Mouse (Mus musculus) neural tube, embryonic 13.5 days (tissue): ENCODE results near the gene Gimap9. TPM values are rescaled to one million over a fixed set of nuclear protein-coding genes. Genes with fewer than 3 reads are reported as not detected.

ENCODE experiments used
- ATAC-seq: fragments of 200-750 bp; cut with Nextera tagmentation; 2 replicates; pipeline ENCODE4 v1.8.0; 2017; ENCODE audit warnings: low read depth, mild to moderate bottlenecking, moderate TSS enrichment, moderate library complexity
- H3K27ac ChIP-seq: fragments of 300-500 bp; sonication (generic); replicated peaks from 2 replicates; pipeline ENCODE4 v1.5.1; 2015; ENCODE audit warnings: moderate library complexity, mild to moderate bottlenecking, inconsistent platforms
- H3K27me3 ChIP-seq: fragments of 300-500 bp; sonication (generic); 2 replicates; pipeline ENCODE4 v1.6.1; 2015; ENCODE audit warnings: mild to moderate bottlenecking, inconsistent platforms
- H3K36me3 ChIP-seq: fragments of 300-500 bp; sonication (generic); 2 replicates; pipeline ENCODE4 v1.6.1; 2015; ENCODE audit warnings: mild to moderate bottlenecking, inconsistent platforms
- H3K4me1 ChIP-seq: fragments of 300-500 bp; sonication (generic); replicated peaks from 2 replicates; pipeline ENCODE4 v1.6.1; 2015; ENCODE audit warnings: inconsistent platforms
- H3K4me2 ChIP-seq: fragments of 300-500 bp; sonication (generic); 2 replicates; pipeline ENCODE4 v1.6.1; 2015; ENCODE audit warnings: inconsistent platforms, mild to moderate bottlenecking, moderate library complexity
- H3K4me3 ChIP-seq: fragments of 300-500 bp; sonication (generic); 2 replicates; pipeline ENCODE4 v1.5.1; 2015; ENCODE audit warnings: mild to moderate bottlenecking, inconsistent platforms
- H3K9ac ChIP-seq: fragments of 300-500 bp; sonication (generic); 2 replicates; pipeline ENCODE4 v1.6.1; 2015; ENCODE audit warnings: moderate library complexity, mild to moderate bottlenecking, inconsistent platforms
- H3K9me3 ChIP-seq: fragments of 300-500 bp; sonication (generic); 2 replicates; pipeline ENCODE4 v1.6.1; 2016; ENCODE audit warnings: inconsistent platforms
- WGBS: fragments of 180-500 bp; shearing (Covaris S2); methylation state at CpG from one replicate; pipeline ENCODE4 v1.1.7; 2015; 5-methylcytosine and 5-hydroxymethylcytosine counted together
- polyA plus RNA-seq: library from polyadenylated mRNA; unstranded; fragments of >200 nt; fragmentation: Nextera tagmentation; extraction: Ambion mirVana; gene quantifications from 2 replicates; pipeline ENCODE4 v1.2.1, GENCODE M21; 2015

Gene Gimap9
- polyA plus RNA-seq, 1 experiment from 2014 or later = 1.6 TPM

- H3K27ac ChIP-seq = no peak overlapping the region
- no peaks in the 10 kb centered on the region for H3K9me3 ChIP-seq
- no peak overlapping the region for H3K4me3 ChIP-seq
- 85% methylated on average over 2 of the region's 2 CpGs for WGBS
- H3K27me3 ChIP-seq = no peaks in the 10 kb centered on the region
- H3K9ac ChIP-seq = no peak overlapping the region
- no peak for ATAC-seq
- no peak overlapping the region for H3K4me2 ChIP-seq
- 0 out of 2 replicates have a peak, but pooled peaks cover 3% of the 10 kb centered on the region for H3K4me1 ChIP-seq
- no peaks in the 10 kb centered on the region for H3K36me3 ChIP-seq
Measured at GRCm38 (mm10) chr6:48638553-48638952, 37.4 kb upstream of the Gimap9 start.

GRCm38 (mm10) chr6:48641391-48641790, 34.5 kb upstream of the Gimap9 start:
- Histone ChIP-seq H3K9me3 (no peaks in the 10 kb centered on the region), H3K36me3 (no peaks in the 10 kb centered on the region), H3K9ac (no peak overlapping the region), H3K27me3 (no peaks in the 10 kb centered on the region), H3K4me1 (0 out of 2 replicates have a peak, but pooled peaks cover 3% of the 10 kb centered on the region), H3K4me3 (no peak overlapping the region), H3K27ac (no peak overlapping the region), H3K4me2 (no peak overlapping the region)
- no peak for ATAC-seq
- 80% methylated on average over 6 of the region's 6 CpGs for WGBS

DNA sequence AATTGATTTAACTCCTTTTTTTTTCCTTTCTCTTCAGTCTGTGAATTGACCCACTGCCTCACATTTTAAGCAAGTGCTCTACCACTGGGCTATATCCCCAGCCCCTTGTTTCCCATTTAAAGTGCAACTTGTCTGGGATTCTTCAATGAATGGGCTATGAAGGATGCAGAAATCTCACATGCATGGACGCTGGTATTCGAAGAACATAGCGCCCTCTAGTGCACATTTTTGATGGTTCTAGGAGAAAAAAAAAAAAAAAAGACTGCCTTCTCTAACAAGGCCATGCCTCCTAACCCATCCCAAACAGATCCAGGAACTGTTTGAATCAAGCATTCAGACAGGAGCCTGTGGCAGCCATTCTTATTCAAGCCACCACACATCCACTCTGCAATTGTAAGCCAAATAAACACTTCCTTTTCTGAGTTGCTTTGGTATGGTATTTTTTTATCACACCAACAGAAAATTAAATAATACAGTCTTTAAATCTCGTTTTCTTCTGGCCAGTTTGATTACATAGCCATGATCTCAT, 33.1 kb upstream of the Gimap9 start:
- H3K36me3 ChIP-seq = no peaks in the 10 kb centered on the region
- no peaks in the 10 kb centered on the region for H3K9me3 ChIP-seq
- no peak overlapping the region for H3K9ac ChIP-seq
- no peak overlapping the region for H3K27ac ChIP-seq
- 21% methylated on average over 4 of the region's 4 CpGs for WGBS
- no peak for ATAC-seq
- no peak overlapping the region for H3K4me3 ChIP-seq
- H3K4me2 ChIP-seq = no peak overlapping the region
- H3K4me1 ChIP-seq = 0 out of 2 replicates have a peak, but pooled peaks cover 2% of the 10 kb centered on the region
- no peaks in the 10 kb centered on the region for H3K27me3 ChIP-seq

- WGBS = 14% methylated on average over 12 of the region's 12 CpGs
- Histone ChIP-seq H3K4me2 (no peak overlapping the region), H3K9me3 (no peaks in the 10 kb centered on the region), H3K27ac (no peak overlapping the region), H3K27me3 (no peaks in the 10 kb centered on the region), H3K36me3 (no peaks in the 10 kb centered on the region), H3K4me3 (no peak overlapping the region), H3K9ac (no peak overlapping the region), H3K4me1 (no peaks in the 10 kb centered on the region)
- no peak; the same call in 1 of the 2 replicates for ATAC-seq
Measured at GRCm38 (mm10) chr6:48645660-48646308, 30.1 kb upstream of the Gimap9 start.

GRCm38 (mm10) chr6:48646309-48646690, 29.6 kb upstream of the Gimap9 start:
- no peak for ATAC-seq
- no peaks in the 10 kb centered on the region for H3K4me1 ChIP-seq
- H3K4me2 ChIP-seq = no peak overlapping the region
- no peaks in the 10 kb centered on the region for H3K36me3 ChIP-seq
- H3K4me3 ChIP-seq = no peak overlapping the region
- no peaks in the 10 kb centered on the region for H3K9me3 ChIP-seq
- no peak overlapping the region for H3K9ac ChIP-seq
- WGBS = 86% methylated on average over 4 of the region's 4 CpGs
- no peaks in the 10 kb centered on the region for H3K27me3 ChIP-seq
- no peak overlapping the region for H3K27ac ChIP-seq

DNA sequence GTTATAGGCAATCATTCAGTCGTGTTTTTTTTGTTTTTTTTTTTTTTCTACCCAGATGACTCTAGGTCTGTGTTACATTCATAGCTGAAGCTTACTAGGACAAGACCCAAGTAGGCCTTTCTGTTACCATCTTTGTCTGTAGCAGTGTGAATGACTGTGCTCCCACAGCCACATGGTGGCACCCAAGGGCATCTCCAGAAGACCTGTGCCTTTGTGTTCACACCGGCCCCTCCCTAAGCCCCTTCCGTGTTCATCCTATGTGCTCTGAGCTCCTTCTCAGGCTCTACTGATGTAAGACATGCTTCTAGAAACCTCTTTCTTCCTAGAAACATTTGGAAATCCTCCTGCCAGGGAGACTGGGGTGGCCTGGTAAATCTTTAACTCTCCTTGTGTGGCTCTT, 28.9 kb upstream of the Gimap9 start, which contains the start of gene Gimap8:
Gene Gimap8 (plus strand): TSS at position 240 of the 400 bp plus-strand sequence.
- Histone ChIP-seq H3K4me1 (no peaks in the 10 kb centered on the region), H3K4me2 (no peak within 1 kb of the TSS), H3K27ac (no peak within 1 kb of the TSS), H3K4me3 (no peak within 1 kb of the TSS), H3K9me3 (no peaks in the 10 kb centered on the region), H3K27me3 (no peaks in the 10 kb centered on the region), H3K9ac (no peak within 1 kb of the TSS), H3K36me3 (no peaks in the 10 kb centered on the region)
- no peak for ATAC-seq
- 45% methylated on average over 3 of the region's 3 CpGs for WGBS

- no peak overlapping the region for H3K4me3 ChIP-seq
- no peak for ATAC-seq
- H3K27ac ChIP-seq = no peak overlapping the region
- H3K4me1 ChIP-seq = no peaks in the 10 kb centered on the region
- H3K36me3 ChIP-seq = no peaks in the 10 kb centered on the region
- WGBS = 90% methylated on average over 2 of the region's 2 CpGs
- H3K27me3 ChIP-seq = no peaks in the 10 kb centered on the region
- no peaks in the 10 kb centered on the region for H3K9me3 ChIP-seq
- no peak overlapping the region for H3K9ac ChIP-seq
- H3K4me2 ChIP-seq = no peak overlapping the region
Measured at GRCm38 (mm10) chr6:48647611-48648010, 28.3 kb upstream of the Gimap9 start.

DNA sequence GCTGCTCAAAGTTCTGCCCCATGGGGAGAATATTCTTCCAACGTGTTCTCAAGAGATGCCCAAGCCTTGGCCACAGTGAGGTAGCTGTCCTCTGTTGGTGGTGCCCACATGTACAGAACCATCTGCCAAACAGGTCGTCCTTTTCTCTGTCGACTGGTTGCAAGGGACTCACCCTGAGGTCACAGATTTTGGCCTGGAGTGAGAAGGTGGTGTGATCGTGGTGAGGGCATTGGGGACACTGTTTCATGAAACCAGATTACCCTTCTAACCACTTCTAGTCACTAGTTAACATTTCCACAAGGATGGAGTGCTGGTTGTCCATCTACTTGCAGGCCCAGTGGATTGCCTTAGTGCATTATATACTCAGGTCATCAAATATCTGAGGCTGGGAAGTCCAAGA, 27.1 kb upstream of the Gimap9 start:
- Histone ChIP-seq H3K27ac (no peak overlapping the region), H3K9me3 (no peaks in the 10 kb centered on the region), H3K27me3 (no peaks in the 10 kb centered on the region), H3K9ac (no peak overlapping the region), H3K4me1 (no peaks in the 10 kb centered on the region), H3K4me2 (no peak overlapping the region), H3K4me3 (no peak overlapping the region), H3K36me3 (no peaks in the 10 kb centered on the region)
- no peak for ATAC-seq
- WGBS = 91% methylated on average over 4 of the region's 4 CpGs

GRCm38 (mm10) chr6:48650041-48650440, 25.9 kb upstream of the Gimap9 start:
- WGBS = 87% methylated on average over 9 of the region's 9 CpGs

DNA sequence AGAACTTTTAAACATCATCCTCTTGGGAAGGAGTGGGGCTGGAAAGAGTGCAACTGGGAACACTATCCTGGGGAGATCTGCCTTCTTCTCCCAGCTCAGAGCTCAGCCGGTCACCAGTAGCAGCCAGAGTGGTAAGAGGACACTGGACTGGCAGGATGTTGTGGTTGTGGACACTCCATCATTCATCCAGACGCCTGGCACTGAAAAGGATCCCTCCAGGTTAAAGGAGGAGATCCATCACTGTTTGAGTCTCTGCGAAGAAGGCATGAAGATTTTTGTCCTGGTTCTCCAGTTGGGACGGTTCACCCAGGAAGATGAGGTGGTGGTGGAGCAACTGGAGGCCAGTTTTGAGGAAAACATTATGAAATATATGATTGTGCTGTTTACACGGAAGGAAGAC, 17.2 kb upstream of the Gimap9 start:
- Histone ChIP-seq H3K9ac (no peak overlapping the region), H3K4me2 (no peak overlapping the region), H3K27me3 (no peaks in the 10 kb centered on the region), H3K4me3 (no peak overlapping the region), H3K4me1 (no peaks in the 10 kb centered on the region), H3K9me3 (no peaks in the 10 kb centered on the region), H3K27ac (no peak overlapping the region), H3K36me3 (no peaks in the 10 kb centered on the region)
- 87% methylated on average over 5 of the region's 5 CpGs for WGBS
- no peak for ATAC-seq

More at GRCm38 (mm10) chr6:48650041-48650440, 25.9 kb upstream of the Gimap9 start:
- Histone ChIP-seq H3K4me2 (no peak overlapping the region), H3K4me3 (no peak overlapping the region), H3K27ac (no peak overlapping the region), H3K9ac (no peak overlapping the region), H3K4me1 (no peaks in the 10 kb centered on the region), H3K27me3 (no peaks in the 10 kb centered on the region), H3K9me3 (no peaks in the 10 kb centered on the region), H3K36me3 (no peaks in the 10 kb centered on the region)
- no peak for ATAC-seq

- Histone ChIP-seq H3K36me3 (no peaks in the 10 kb centered on the region), H3K9ac (no peak overlapping the region), H3K27me3 (no peaks in the 10 kb centered on the region), H3K4me1 (no peaks in the 10 kb centered on the region), H3K4me2 (no peak overlapping the region), H3K4me3 (no peak overlapping the region), H3K9me3 (no peaks in the 10 kb centered on the region), H3K27ac (no peak overlapping the region)
- ATAC-seq = no peak
- 91% methylated on average over 4 of the region's 4 CpGs for WGBS
Measured at GRCm38 (mm10) chr6:48664750-48665149, 11.2 kb upstream of the Gimap9 start.

GRCm38 (mm10) chr6:48665471-48665870, 10.5 kb upstream of the Gimap9 start:
- Histone ChIP-seq H3K4me2 (no peak overlapping the region), H3K36me3 (no peaks in the 10 kb centered on the region), H3K27me3 (no peaks in the 10 kb centered on the region), H3K4me3 (no peak overlapping the region), H3K9ac (no peak overlapping the region), H3K4me1 (no peaks in the 10 kb centered on the region), H3K9me3 (no peaks in the 10 kb centered on the region), H3K27ac (no peak overlapping the region)
- 93% methylated on average over 9 of the region's 9 CpGs for WGBS
- no peak for ATAC-seq

- no peaks in the 10 kb centered on the region for H3K4me1 ChIP-seq
- ATAC-seq = no peak
- H3K4me3 ChIP-seq = no peak overlapping the region
- H3K36me3 ChIP-seq = no peaks in the 10 kb centered on the region
- 56% methylated on average over 7 of the region's 7 CpGs for WGBS
- H3K9me3 ChIP-seq = no peaks in the 10 kb centered on the region
- H3K27ac ChIP-seq = no peak overlapping the region
- H3K4me2 ChIP-seq = no peak overlapping the region
- no peak overlapping the region for H3K9ac ChIP-seq
- no peaks in the 10 kb centered on the region for H3K27me3 ChIP-seq
Measured at GRCm38 (mm10) chr6:48666159-48666586, 9.8 kb upstream of the Gimap9 start.
